Mouse (Mus musculus) ovary, postnatal 36 days (tissue): Measurements from ENCODE around the gene Gpatch2.

Experiments
- DNase-seq: peaks from one replicate; pipeline ENCODE4 v3.0.0; 2022; ENCODE audit warnings: low spot score, mixed read lengths

The Gpatch2 gene

GRCm38 (mm10) chr1:187308523-187308922 is 93.2 kb downstream of the Gpatch2 start:
- DNase-seq, result no peak

DNA sequence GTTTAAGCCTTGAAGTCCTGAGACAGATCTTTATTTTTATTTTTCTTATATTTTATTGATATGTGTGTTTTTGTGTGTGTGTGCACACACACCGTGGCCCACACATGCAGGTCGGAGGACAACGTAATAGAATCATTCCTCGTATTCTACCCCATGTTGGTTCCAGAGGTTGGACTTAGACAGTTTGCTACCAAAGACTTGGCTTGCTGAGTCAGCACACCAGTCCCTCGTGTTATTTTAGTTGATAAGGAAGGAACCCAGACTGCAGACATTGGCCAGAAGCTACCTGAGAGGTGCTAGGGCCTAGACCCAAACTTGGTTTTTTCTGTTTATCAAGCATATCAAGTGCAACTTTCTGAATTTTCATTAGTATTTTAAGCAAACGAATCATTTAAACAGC is 95.8 kb downstream of the Gpatch2 start:
- no peak for DNase-seq

- DNase-seq, result no peak
These were observed 98.0 kb downstream of the Gpatch2 start for GRCm38 (mm10) chr1:187313323-187313722.

GRCm38 (mm10) chr1:187313763-187314162 is 98.5 kb downstream of the Gpatch2 start:
- no peak for DNase-seq

- no peak for DNase-seq
These were observed 99.2 kb downstream of the Gpatch2 start for GRCm38 (mm10) chr1:187314516-187314915.

GRCm38 (mm10) chr1:187315821-187316220 is 100.5 kb downstream of the Gpatch2 start:
- DNase-seq, result no peak

DNA sequence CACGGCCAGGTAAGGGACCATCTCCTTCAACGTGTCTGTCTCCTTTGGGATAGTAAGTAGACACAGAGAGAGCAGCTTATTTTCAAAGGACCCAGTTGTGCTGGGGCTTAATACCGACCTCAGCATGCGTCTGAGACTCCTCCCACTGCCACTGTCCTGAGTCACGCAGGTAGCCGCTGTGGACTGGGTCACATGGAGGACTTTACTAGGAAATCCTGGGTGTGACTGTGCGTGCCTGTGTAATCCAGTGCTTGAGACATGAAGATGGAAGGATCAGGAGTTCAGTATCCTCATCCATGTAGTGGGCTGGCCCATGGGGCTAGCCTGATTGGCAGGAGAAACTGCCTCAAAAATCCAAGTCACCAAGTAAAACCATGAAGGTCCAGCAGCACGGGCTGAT is 101.2 kb downstream of the Gpatch2 start:
- DNase-seq, result no peak

DNA sequence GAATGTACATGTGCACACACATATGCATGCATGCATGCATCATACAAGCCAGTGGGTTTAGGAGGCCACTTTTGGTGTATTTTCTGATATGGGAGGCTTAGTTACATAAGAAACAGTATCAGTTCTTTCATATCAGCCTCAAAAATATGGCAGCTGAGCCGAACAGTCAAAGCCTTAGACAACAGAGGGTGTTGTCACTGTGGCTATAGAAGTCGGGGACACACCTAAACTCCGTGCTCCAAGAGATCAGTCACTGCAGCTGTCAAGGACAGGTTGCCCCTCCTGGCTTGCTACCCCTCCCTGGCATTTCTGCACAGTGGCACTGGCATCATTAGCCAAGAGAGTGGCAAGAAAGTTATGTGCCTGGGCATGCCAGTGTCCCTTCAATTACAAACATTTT is 106.5 kb downstream of the Gpatch2 start:
- DNase-seq, result no peak

GRCm38 (mm10) chr1:187322505-187323208 is 107.3 kb downstream of the Gpatch2 start:
- DNase-seq, result no peak

- DNase-seq, result no peak
These were observed 107.9 kb downstream of the Gpatch2 start for GRCm38 (mm10) chr1:187323209-187323589.

- DNase-seq, result no peak
These were observed 127.2 kb downstream of the Gpatch2 start for GRCm38 (mm10) chr1:187342551-187342950.

GRCm38 (mm10) chr1:187345156-187345555 is 129.8 kb downstream of the Gpatch2 start:
- no peak for DNase-seq

- no peak for DNase-seq
These were observed 131.6 kb downstream of the Gpatch2 start for GRCm38 (mm10) chr1:187346923-187347322.

DNA sequence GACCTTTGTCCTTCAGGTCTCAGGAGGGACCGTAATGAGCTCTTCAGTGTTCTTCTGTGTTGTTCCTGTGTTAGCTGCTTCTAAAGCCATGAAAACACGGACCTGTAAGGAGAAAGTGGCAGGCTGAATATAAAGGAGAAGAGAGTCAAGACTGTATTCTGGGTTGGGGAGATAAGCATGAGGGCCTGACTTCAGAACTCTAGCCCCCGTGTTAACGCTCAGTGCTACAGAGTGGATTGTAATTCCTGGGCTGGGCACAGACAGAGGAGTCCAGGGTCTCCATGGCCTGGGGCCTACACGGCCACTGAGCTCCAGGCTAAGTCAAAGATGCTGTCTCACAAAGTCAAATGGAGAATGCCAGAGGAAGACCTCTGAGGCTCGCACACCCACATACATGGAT is 132.3 kb downstream of the Gpatch2 start:
- no peak for DNase-seq

DNA sequence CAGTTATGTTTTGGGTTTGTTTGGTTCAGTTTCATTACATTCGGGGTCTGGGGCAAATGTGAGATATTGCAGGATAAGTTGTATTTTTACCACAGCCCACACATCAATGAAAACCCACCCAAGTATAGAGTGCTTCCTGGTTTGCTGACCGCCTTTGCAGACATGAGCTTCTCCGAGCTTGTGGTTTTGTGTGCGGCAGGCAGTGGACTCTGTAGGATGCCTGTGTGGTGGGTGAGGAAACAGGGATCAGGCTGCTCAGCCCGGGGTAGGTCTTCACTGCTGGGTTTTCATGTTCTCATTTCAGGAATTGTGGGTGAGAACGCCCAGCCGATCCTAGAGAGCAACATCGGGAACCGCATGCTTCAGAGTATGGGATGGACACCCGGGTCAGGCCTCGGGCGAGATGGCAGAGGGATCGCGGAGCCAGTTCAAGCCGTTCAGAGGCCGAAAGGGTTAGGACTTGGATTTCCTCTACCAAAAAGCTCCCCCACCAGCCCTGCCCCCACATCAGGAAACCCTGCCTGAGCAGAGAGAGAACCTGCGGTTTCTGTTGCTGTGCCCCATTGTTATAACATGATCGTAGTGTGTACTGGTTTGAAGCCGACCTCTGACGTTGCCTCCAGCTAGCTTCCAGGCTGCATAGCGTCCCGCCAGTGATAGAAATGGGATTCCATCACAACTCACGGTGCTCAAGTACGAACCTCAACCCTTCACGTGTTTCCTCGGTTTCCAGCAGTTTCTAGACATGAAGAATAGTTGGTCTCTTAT is 132.9 kb downstream of the Gpatch2 start:
- DNase-seq, result no peak

DNA sequence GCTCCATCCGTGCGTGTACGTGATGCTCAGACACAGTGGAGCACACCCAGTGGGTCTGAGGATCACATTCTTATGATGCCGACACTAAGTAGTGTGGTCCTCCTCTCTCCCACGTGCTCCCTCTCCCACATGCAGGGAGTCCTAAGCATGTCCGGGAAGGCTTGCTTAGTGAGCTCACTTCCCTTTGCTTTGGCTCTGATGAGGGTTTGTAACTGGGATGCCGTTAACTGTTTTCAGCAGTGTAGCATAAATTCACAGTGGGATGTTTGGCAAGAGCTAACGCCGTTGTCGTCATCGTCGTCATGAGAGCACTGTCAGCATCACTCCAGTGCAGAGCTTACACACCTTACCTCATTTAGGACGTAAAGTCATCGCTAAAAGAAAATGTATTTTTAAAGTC is 133.6 kb downstream of the Gpatch2 start:
- DNase-seq, result no peak

GRCm38 (mm10) chr1:187356169-187356568 is 140.9 kb downstream of the Gpatch2 start:
- no peak for DNase-seq

DNA sequence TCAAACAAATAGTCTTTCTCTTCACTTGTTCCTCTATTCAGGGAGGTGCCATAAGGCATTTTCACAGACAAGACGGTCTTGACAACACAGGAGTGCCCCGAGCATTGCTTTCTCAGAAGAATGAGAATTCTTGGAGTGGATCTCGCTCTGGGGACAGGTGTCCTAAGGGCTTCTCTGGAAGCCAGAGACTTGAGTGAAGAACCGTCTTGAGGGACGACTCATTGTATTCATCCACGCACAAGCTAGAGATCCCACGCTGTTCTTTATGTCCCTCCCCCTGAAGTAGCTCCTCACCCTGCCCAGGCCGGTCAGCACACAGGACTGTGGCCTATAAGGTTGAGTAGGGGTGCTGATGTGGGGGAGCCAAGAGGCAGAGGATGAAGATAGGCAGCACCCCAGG is 141.6 kb downstream of the Gpatch2 start:
- no peak for DNase-seq

- DNase-seq, result no peak
These were observed 144.9 kb downstream of the Gpatch2 start for GRCm38 (mm10) chr1:187360240-187360639.

DNA sequence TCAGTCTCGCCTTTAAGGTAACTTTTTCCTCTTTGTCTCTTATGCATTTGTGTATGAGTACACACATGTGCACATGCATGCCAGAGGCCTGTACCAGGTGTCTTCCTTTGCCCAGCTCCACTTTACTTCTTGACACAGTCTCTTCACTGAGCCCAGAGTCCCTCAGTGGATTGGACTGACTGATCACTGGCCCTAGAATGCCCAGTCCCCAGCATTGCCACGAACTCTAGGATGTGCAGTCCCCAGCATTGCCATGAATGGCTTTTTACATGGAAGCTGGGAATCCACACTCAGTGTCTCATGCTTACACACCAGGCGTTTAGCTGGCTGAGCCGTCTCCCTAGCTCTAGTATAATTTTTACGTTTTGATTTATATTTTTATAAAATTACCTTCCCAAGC is 147.2 kb downstream of the Gpatch2 start:
- no peak for DNase-seq

GRCm38 (mm10) chr1:187365424-187365823 is 150.1 kb downstream of the Gpatch2 start:
- DNase-seq, result no peak

GRCm38 (mm10) chr1:187366806-187367205 is 151.5 kb downstream of the Gpatch2 start:
- no peak for DNase-seq

GRCm38 (mm10) chr1:187369049-187369448 is 153.7 kb downstream of the Gpatch2 start:
- no peak for DNase-seq

DNA sequence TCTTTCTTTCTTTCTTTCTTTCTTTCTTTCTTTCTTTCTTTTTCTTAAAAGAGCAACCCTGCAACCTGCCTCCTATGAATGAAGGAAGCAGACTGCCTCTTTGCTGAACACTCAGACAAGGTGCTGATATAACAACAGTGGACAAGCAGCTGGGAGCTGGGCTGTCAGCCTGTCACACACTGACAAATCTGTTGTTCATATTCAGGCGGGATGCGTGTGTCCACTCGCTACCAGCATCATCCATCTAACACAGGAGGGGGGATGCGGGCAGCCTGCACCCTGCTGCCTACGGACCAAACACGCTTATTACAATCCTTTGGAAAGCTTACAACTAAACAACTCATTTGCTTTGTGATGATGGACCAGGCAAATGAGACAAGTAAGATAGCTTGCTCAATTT is 158.2 kb downstream of the Gpatch2 start:
- DNase-seq, result no peak
